Mouse (Mus musculus): Measurements from ENCODE around the gene Phactr4. TPM values are rescaled to one million over a fixed set of nuclear protein-coding genes. Genes with fewer than 3 reads are reported as not detected.

The Phactr4 gene
- polyA plus RNA-seq, 1 experiment = 21.8 TPM

DNA sequence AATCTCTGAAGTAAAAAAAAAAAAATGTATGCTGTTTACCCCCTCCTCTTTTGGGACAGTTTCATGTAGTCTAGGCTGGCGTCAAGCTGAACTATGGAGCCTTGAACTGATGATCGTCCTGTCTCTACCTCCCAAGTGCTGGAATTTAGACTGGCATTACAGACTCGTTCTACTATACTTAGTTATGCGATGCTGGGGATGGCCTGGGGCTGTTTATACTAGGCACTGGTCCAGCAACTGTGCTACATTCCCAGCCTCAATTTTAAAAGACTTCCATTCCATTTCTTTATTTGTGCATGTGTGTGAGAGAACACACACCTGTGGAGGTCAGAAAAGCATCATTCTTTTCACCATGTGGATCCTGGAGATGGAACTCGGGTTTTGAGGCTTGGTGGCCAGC is 23.4 kb downstream of the Phactr4 start:
- TF ChIP-seq MAX (IDR thresholded peaks at IDR 0.05) = no peak
- no peak for TF ChIP-seq MYOG (IDR thresholded peaks at IDR 0.05; ENCODE audit: control insufficient read depth, extremely low read depth, insufficient read length)
- no peak for TF ChIP-seq MYOD1 (IDR thresholded peaks at IDR 0.05; ENCODE audit: control insufficient read depth, insufficient read length, low read depth)
- no peak for TF ChIP-seq FOSL1 (IDR thresholded peaks at IDR 0.05; ENCODE audit: insufficient read depth, low read length, poor library complexity, severe bottlenecking)
- no peak for TF ChIP-seq CEBPB (IDR thresholded peaks at IDR 0.05; ENCODE audit: low read depth)
- TF ChIP-seq CTCF (IDR thresholded peaks at IDR 0.05; ENCODE audit: control insufficient read depth, insufficient read depth, insufficient read length) = no peak
- no peak for TF ChIP-seq USF1 (IDR thresholded peaks at IDR 0.05; ENCODE audit: low read depth)
- H3ac ChIP-seq (ENCODE audit: control insufficient read depth, insufficient read length, low read depth) = no peak overlapping the region
- no peaks in the 10 kb centered on the region for H3K27me3 ChIP-seq (ENCODE audit: control insufficient read depth, insufficient read depth, insufficient read length)
- H3K36me3 ChIP-seq (ENCODE audit: control insufficient read depth, insufficient read depth) = peaks cover 11% of the 10 kb centered on the region
- peaks cover 63% of the 10 kb centered on the region for H3K79me3 ChIP-seq (ENCODE audit: low read depth)
- H3K4me3 ChIP-seq (ENCODE audit: insufficient read depth, poor library complexity, severe bottlenecking) = no peak overlapping the region
- H3K79me2 ChIP-seq (ENCODE audit: control insufficient read depth, insufficient read depth) = peaks cover 90% of the 10 kb centered on the region

DNA sequence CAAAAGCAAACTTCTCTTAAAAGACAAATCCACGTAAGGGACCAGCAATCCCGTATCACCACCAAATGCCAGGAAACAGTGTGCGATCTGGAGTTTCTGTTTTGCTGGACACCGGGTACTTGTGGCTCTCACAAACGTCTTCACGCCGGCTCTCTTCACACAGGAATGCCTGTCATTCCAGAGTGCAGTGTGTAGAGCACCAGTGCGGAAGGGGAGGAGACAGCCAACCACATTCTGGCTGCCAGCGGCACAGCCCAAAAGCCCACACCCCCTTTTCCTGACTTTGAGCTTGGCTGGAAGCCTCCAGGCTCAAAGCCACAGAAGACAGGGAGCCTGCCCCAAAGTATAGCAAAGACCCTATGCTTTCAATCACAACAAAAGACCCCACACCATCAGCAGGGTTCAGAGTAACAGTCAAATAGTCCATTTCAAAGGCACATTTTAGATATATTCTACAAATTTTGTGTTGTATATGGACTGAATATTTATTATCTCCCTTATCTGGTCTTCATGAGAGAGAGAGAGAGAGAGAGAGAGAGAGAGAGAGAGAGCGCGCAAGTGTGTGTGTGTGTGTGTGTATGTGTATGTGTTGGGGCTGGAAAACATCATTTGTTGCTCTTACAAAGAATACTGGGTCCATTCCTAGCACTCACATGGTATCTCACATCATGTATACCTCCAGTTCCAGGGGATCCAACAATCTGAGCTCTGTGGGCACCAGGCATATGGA is 24.1 kb downstream of the Phactr4 start:
- H3K79me3 ChIP-seq (ENCODE audit: low read depth) = peaks cover 70% of the 10 kb centered on the region
- H3K27me3 ChIP-seq (ENCODE audit: control insufficient read depth, insufficient read depth, insufficient read length) = no peaks in the 10 kb centered on the region
- peak overlapping the region; percentile 42 for H3ac ChIP-seq (ENCODE audit: control insufficient read depth, insufficient read length, low read depth)
- H3K4me3 ChIP-seq (ENCODE audit: insufficient read depth, poor library complexity, severe bottlenecking) = peak overlapping the region; percentile 43
- TF ChIP-seq FOSL1 (IDR thresholded peaks at IDR 0.05; ENCODE audit: insufficient read depth, low read length, poor library complexity, severe bottlenecking) (no peak), MAX (IDR thresholded peaks at IDR 0.05) (peak; percentile 91), MYOD1 (IDR thresholded peaks at IDR 0.05; ENCODE audit: control insufficient read depth, insufficient read length, low read depth) (no peak)
- peaks cover 94% of the 10 kb centered on the region for H3K79me2 ChIP-seq (ENCODE audit: control insufficient read depth, insufficient read depth)
- peaks cover 14% of the 10 kb centered on the region for H3K36me3 ChIP-seq (ENCODE audit: control insufficient read depth, insufficient read depth)

DNA sequence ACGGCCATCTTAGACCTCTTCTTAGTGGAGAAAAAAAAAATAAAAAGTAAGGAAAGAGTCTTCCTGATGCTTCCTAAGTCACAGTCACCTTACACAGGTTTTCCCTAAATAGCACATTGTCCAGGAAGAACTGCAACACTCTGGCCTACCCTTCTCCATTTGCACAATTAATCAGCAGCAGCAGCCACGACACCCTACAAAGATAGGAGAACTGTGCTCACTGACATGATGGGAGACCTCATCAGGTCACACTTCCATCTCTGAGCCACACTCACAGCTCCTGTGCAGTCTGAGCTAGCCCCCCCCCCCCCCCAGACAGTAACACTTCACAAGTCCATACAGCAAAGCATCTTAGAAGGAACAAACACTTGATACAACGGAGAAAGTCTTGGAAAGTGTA is 25.2 kb downstream of the Phactr4 start:
- H3K27me3 ChIP-seq (ENCODE audit: control insufficient read depth, insufficient read depth, insufficient read length) = no peaks in the 10 kb centered on the region
- TF ChIP-seq USF1 (IDR thresholded peaks at IDR 0.05; ENCODE audit: low read depth) = no peak
- no peak for TF ChIP-seq CTCF (IDR thresholded peaks at IDR 0.05; ENCODE audit: control insufficient read depth, insufficient read depth, insufficient read length)
- TF ChIP-seq MAX (IDR thresholded peaks at IDR 0.05) = no peak
- no peak for TF ChIP-seq MYOG (IDR thresholded peaks at IDR 0.05; ENCODE audit: control insufficient read depth, extremely low read depth, insufficient read length)
- TF ChIP-seq FOSL1 (IDR thresholded peaks at IDR 0.05; ENCODE audit: insufficient read depth, low read length, poor library complexity, severe bottlenecking) = no peak
- TF ChIP-seq CEBPB (IDR thresholded peaks at IDR 0.05; ENCODE audit: low read depth) = no peak
- no peak for TF ChIP-seq MYOD1 (IDR thresholded peaks at IDR 0.05; ENCODE audit: control insufficient read depth, insufficient read length, low read depth)
- H3K36me3 ChIP-seq (ENCODE audit: control insufficient read depth, insufficient read depth) = peaks cover 15% of the 10 kb centered on the region
- peak overlapping the region; percentile 43 for H3K4me3 ChIP-seq (ENCODE audit: insufficient read depth, poor library complexity, severe bottlenecking)
- peaks cover 99% of the 10 kb centered on the region for H3K79me2 ChIP-seq (ENCODE audit: control insufficient read depth, insufficient read depth)
- peak overlapping the region; percentile 12 for H3ac ChIP-seq (ENCODE audit: control insufficient read depth, insufficient read length, low read depth)
- peaks cover 77% of the 10 kb centered on the region for H3K79me3 ChIP-seq (ENCODE audit: low read depth)

DNA sequence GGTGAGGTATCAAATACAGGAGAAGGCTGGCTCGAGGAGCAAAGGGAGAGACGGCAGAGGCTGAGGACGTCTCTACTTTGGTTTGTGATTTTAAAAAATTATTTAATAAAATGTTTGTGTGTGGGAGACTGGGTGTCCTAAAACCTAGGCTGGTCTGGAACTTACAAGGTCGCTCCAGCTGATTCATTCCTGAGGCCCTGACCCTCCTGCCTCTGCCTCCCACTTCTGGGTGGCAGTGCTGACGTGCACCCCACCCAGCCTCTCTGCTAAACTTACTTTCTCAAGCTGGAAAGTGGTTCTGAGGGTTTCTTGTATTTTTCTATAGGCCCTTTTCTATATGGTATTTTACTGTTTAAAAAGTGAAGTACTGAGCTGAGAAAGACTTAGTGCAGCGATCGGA is 26.0 kb downstream of the Phactr4 start:
- peak overlapping the region; percentile 43 for H3K4me3 ChIP-seq (ENCODE audit: insufficient read depth, poor library complexity, severe bottlenecking)
- peaks cover 99% of the 10 kb centered on the region for H3K79me2 ChIP-seq (ENCODE audit: control insufficient read depth, insufficient read depth)
- peaks cover 77% of the 10 kb centered on the region for H3K79me3 ChIP-seq (ENCODE audit: low read depth)
- no peaks in the 10 kb centered on the region for H3K27me3 ChIP-seq (ENCODE audit: control insufficient read depth, insufficient read depth, insufficient read length)
- TF ChIP-seq MYOG (IDR thresholded peaks at IDR 0.05; ENCODE audit: control insufficient read depth, extremely low read depth, insufficient read length) (no peak), CTCF (IDR thresholded peaks at IDR 0.05; ENCODE audit: control insufficient read depth, insufficient read depth, insufficient read length) (no peak), MAX (IDR thresholded peaks at IDR 0.05) (no peak), USF1 (IDR thresholded peaks at IDR 0.05; ENCODE audit: low read depth) (no peak), CEBPB (IDR thresholded peaks at IDR 0.05; ENCODE audit: low read depth) (no peak), FOSL1 (IDR thresholded peaks at IDR 0.05; ENCODE audit: insufficient read depth, low read length, poor library complexity, severe bottlenecking) (no peak), MYOD1 (IDR thresholded peaks at IDR 0.05; ENCODE audit: control insufficient read depth, insufficient read length, low read depth) (no peak)
- H3K36me3 ChIP-seq (ENCODE audit: control insufficient read depth, insufficient read depth) = peaks cover 15% of the 10 kb centered on the region
- H3ac ChIP-seq (ENCODE audit: control insufficient read depth, insufficient read length, low read depth) = peak overlapping the region; percentile 50

DNA sequence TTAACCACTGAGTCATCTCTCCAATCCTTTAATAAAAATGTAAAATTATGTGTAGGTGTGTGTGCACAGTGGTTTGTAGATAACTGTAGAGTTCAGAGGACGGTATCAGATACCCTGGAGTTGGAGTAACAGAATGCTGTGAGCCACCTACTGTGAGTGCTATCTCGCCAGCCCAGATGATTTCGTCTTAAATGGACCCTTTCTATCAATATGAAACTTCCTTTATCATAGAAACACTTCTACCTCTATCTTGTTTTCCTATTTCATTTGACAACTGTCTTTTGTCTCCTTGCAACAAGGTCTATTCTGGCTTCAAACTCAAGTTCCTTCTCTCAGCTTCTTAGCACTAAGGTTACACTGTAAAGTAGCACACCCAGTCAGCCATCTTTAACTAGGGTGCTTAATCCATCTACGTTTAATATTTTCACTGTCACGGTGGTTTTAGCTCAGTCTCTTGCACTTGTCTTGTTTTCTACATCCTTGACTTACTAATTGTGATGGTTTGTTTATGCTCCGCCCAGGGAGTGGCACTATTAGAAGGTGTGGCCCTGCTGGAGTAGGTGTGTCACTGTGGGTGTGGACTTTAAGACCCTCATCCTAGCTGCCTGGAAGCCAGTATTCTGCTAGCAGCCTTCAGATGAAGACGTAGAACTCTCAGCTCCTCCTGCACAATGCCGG is 31.1 kb downstream of the Phactr4 start:
- no peak overlapping the region for H3K4me3 ChIP-seq (ENCODE audit: insufficient read depth, poor library complexity, severe bottlenecking)
- peaks cover 26% of the 10 kb centered on the region for H3K36me3 ChIP-seq (ENCODE audit: control insufficient read depth, insufficient read depth)
- H3K79me2 ChIP-seq (ENCODE audit: control insufficient read depth, insufficient read depth) = peaks cover 100% of the 10 kb centered on the region
- no peak for TF ChIP-seq MAX (IDR thresholded peaks at IDR 0.05)
- TF ChIP-seq FOSL1 (IDR thresholded peaks at IDR 0.05; ENCODE audit: insufficient read depth, low read length, poor library complexity, severe bottlenecking) = no peak
- no peak for TF ChIP-seq USF1 (IDR thresholded peaks at IDR 0.05; ENCODE audit: low read depth)
- no peak for TF ChIP-seq CTCF (IDR thresholded peaks at IDR 0.05; ENCODE audit: control insufficient read depth, insufficient read depth, insufficient read length)
- TF ChIP-seq MYOD1 (IDR thresholded peaks at IDR 0.05; ENCODE audit: control insufficient read depth, insufficient read length, low read depth) = no peak
- TF ChIP-seq MYOG (IDR thresholded peaks at IDR 0.05; ENCODE audit: control insufficient read depth, extremely low read depth, insufficient read length) = no peak
- TF ChIP-seq CEBPB (IDR thresholded peaks at IDR 0.05; ENCODE audit: low read depth) = no peak
- no peaks in the 10 kb centered on the region for H3K27me3 ChIP-seq (ENCODE audit: control insufficient read depth, insufficient read depth, insufficient read length)
- H3ac ChIP-seq (ENCODE audit: control insufficient read depth, insufficient read length, low read depth) = no peak overlapping the region
- H3K79me3 ChIP-seq (ENCODE audit: low read depth) = peaks cover 91% of the 10 kb centered on the region
